Mouse (Mus musculus): ENCODE results near the gene Vmn1r119. TPM values are rescaled to one million over a fixed set of nuclear protein-coding genes. Genes with fewer than 3 reads are reported as not detected.
"Not testable (repeated sequence)": the region's sequence is repeated elsewhere in the genome, so short reads cannot be mapped to it uniquely, and the experiment has no call there.

The Vmn1r119 gene
- not detected in 2 replicates for polyA plus RNA-seq (2012; rRNA removed)

DNA sequence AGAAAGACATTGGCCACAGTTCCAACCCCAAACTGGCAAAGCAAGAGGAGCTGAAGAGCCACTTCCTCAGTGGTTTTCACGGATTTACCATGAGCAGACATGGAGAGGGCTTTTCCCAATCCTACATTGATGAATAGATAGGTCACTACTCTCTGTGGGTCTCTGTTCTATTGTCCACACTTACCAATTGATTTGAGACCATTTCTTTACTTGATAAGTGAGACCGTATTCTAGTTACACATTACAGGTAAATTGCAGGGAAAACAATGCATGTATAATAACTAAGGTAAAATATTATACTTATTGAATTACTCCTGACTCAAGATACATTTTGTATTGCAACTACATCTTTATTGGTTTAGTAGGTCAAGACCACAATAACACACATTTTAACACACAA lies at the start of gene Vmn1r119:
Vmn1r119 (minus strand) TSS at position 101 of the 400 bp plus-strand sequence.
- not testable (repeated sequence) for DNase-seq (ENCODE audit: low spot score)

DNA sequence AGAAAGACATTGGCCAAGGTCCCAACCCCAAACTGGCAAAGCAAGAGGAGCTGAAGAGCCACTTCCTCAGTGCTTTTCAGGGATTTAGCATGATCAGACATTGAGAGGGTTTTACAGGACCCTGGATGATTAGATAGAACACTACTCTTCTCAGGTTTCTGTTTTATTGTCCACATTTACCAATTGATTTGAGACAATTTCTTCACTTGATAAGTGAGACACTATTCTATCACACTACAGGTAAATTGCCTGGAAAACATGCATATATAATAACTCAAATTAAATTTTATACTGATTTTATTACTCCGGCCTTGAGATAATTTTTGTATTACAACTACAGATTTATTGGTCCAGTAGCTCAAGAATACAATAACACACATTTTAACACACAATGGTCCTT lies 41.4 kb upstream of the Vmn1r119 start, which contains the start of gene Vmn1r120:
Vmn1r120 (minus strand) TSS at position 101 of the 400 bp plus-strand sequence.
- DNase-seq (ENCODE audit: low spot score) = not testable (repeated sequence)

Other genes with a start within 250 kb of the Vmn1r119 start
- gene Vmn1r112, start 241.3 kb downstream of the Vmn1r119 start, polyA plus RNA-seq (2012; rRNA removed) = not detected in 2 replicates
- not detected in 2 replicates for gene Vmn1r113, start 225.2 kb downstream of the Vmn1r119 start, polyA plus RNA-seq (2012; rRNA removed)
- not detected in 2 replicates for gene Vmn1r114, start 200.3 kb downstream of the Vmn1r119 start, polyA plus RNA-seq (2012; rRNA removed)
- not detected in 2 replicates for gene Vmn1r115, start 167.5 kb downstream of the Vmn1r119 start, polyA plus RNA-seq (2012; rRNA removed)
- gene Vmn1r116, start 140.2 kb downstream of the Vmn1r119 start, polyA plus RNA-seq (2012; rRNA removed) = not detected in 2 replicates
- gene Vmn1r117, start 128.3 kb downstream of the Vmn1r119 start, polyA plus RNA-seq (2012; rRNA removed) = not detected in 2 replicates
- not detected in 2 replicates for gene Vmn1r118, start 100.1 kb downstream of the Vmn1r119 start, polyA plus RNA-seq (2012; rRNA removed)
- gene Vmn1r120, start 41.3 kb upstream of the Vmn1r119 start, polyA plus RNA-seq (2012; rRNA removed) = not detected in 2 replicates
- gene Vmn1r121, start 86.1 kb upstream of the Vmn1r119 start, polyA plus RNA-seq (2012; rRNA removed) = not detected in 2 replicates
- not detected in 2 replicates for gene Vmn1r122, start 121.7 kb upstream of the Vmn1r119 start, polyA plus RNA-seq (2012; rRNA removed)
- not detected in 2 replicates for gene Vmn1r123, start 149.7 kb upstream of the Vmn1r119 start, polyA plus RNA-seq (2012; rRNA removed)
- gene Gm5157, start 178.0 kb upstream of the Vmn1r119 start, polyA plus RNA-seq (2012; rRNA removed) = not detected in 2 replicates
- gene Vmn1r124, start 248.2 kb upstream of the Vmn1r119 start, polyA plus RNA-seq (2012; rRNA removed) = not detected in 2 replicates

Measured in urinary bladder, adult 2 months (tissue).